Mouse (Mus musculus) spleen, postnatal 10 days (tissue): Measurements from ENCODE around the gene Lactbl1.

Experiments
- DNase-seq, 2 experiments: peaks; one replicate each; pipeline ENCODE4 v3.0.0; 2021 to 2022; ENCODE audit warnings: low spot score in 2 of 2

Gene Lactbl1

GRCm38 (mm10) chr4:136636983-136637562 lies 14.7 kb downstream of the Lactbl1 start:
- DNase-seq = no peak

GRCm38 (mm10) chr4:136637563-136638229 lies 15.3 kb downstream of the Lactbl1 start:
- no peak for DNase-seq

DNA sequence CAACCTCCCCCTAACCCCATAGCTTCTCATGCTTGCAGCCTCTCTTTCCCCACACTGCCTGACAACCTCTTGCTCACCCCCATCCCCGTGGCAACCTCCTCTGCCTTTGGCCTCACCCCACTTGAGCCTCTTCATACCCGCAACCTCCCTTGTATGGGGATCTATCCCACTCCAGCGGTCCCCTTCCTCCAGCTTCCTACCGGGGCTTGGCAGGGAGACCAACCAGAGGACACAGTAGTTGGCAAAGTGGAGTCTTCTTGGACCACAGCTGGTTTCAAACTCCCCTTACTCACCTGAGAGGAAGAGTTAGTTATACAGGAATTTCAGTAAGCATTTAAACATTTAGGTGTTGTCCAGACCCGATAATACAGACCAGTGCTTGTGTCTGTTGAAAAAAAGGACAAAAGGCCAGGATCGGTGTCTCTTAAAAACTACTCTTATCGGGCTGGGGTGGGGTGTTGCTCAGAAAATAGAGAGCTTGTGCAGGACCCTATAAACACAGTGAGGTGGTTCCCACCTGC lies 15.9 kb downstream of the Lactbl1 start:
- DNase-seq = no peak

DNA sequence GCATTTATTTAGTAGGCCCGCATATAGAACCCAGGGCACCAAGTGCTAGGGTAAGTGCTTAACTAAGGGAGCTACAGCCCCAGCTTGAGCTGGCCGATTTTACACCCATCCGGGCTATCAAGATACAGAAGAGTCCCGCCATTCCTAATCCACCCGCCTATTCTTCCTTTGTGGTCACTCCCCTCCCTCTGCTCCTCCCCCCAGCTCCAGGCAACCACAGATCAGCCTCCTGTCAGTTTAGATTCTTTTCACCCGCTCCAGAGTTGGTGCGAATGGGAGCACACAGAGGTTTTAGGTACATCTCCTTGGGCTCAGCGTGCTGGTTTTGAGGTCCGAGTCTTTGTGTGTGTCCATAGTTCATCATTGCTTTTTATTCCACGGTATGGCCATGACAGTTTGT lies 16.5 kb downstream of the Lactbl1 start:
- DNase-seq = no peak

- peak; percentile 68 to 85 for DNase-seq
Measured at GRCm38 (mm10) chr4:136648922-136649479, 26.6 kb downstream of the Lactbl1 start.

DNA sequence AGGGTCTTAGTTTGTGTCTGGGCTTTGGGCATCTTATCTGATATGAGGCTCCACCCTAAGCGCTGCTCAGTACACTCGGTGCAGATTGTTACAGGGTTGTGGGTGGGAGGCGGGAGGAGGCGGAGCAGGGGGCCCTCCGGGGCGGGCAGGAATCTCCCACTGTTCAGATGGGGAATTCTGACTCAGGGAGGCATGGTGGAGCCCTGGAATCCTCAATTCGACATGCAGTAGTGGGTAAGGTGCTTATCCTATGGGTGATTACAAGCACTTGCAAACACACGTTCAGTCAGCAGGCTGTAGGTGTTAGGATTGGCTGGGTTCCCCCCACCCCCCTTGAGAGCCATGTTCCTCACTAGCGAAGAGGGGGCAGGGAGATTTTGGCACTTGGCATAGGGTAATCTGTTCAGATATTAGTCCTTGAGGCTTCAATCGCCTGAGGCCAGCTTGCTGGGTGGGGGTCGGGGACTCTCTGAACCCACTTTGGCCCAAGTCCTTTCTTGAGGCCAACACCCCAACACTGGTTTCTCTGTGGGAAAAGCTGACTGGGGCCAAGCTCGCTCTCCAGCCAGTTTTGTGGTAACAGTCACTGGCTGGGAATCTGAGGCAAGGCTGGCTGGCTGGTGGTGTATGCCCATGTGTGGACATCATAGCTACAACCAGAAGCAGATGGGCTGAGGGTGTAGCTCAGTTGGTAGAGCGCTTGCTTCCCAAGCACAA lies 27.2 kb downstream of the Lactbl1 start:
- DNase-seq = no peak

GRCm38 (mm10) chr4:136650261-136650660 lies 27.8 kb downstream of the Lactbl1 start:
- DNase-seq = no peak

GRCm38 (mm10) chr4:136651357-136651811 lies 29.0 kb downstream of the Lactbl1 start:
- no peak for DNase-seq

GRCm38 (mm10) chr4:136651882-136652527 lies 29.6 kb downstream of the Lactbl1 start:
- no peak for DNase-seq

DNA sequence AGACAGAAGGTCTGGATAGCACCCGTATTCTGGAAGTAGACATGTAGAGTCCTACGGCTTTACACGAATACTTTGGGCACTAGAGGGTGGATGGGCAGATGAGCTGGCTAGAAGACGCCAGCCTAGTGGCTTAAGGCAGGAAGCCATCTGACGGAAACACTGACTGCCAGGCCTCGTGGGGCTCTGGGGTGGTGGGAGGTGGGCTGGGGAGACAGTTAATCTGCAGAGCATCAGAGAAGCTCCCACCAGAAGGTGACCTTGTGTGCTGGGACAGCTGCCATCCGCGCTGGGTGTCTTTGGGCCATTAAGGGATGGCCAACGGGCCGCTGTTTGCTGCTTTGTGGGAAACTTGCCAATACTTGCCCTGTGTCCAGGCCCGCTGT lies 30.1 kb downstream of the Lactbl1 start:
- DNase-seq = no peak

DNA sequence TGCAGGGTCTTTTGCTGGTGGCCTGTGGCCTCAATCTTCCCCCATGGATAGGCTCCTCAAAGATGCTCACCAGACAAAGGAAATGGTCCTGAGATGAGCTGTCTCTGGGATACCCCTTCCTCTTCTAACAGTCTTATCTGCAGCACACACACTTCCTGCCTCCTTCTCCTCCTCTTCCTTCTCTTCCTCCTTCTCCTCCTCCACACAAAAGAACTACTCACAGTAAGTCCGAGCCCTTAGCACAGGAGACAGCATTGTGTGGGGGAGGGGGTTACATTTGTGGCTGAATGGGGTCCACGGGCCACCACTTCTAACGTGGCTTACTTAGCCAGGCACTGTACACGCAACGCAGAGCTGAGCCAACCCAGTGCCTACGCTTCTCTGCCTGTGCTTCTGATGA lies 30.6 kb downstream of the Lactbl1 start:
- DNase-seq = no peak

- DNase-seq = no peak
Measured at GRCm38 (mm10) chr4:136653692-136654234, 31.3 kb downstream of the Lactbl1 start.

GRCm38 (mm10) chr4:136657914-136658313 lies 35.5 kb downstream of the Lactbl1 start:
- DNase-seq = no peak

GRCm38 (mm10) chr4:136665068-136665467 lies 42.6 kb downstream of the Lactbl1 start:
- DNase-seq = no peak

DNA sequence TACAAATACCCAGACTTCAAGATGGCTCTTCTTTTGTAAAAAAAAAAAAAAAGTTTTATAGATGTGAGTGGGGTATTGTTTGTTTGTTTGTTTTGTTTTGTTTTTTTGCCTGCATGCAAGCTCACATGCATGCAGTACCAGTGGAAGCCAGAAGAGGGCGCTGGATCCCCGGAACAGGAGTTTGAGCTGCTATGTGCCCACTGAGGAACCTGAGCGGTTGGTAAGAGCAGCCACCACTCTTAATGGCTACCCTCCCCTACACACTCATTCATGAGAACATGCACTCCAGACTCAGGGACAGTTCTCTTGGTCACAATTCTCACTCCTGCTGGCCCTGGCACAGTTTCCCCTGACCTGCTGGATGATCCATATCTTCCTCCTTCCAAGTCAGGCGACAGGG lies 43.6 kb downstream of the Lactbl1 start:
- no peak for DNase-seq

DNA sequence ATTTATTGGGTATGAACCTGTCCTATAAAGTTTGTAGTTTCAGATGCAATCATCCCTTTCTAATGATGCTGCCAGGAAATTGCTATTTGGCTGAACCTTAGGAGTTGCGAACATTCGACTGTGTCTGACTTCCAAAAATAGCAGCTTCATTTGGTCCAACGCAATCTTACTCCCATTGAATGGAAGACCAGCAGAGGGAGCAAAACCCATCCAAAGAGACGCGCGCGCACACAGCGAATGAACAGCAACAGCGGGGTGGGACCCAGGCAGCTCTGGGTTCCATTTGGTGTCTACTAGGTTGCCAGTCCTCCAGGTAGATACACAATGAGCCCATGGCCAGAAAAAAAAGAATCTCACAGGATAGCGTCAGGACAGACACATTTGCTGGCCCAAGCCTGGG lies 45.3 kb downstream of the Lactbl1 start:
- DNase-seq = no peak

DNA sequence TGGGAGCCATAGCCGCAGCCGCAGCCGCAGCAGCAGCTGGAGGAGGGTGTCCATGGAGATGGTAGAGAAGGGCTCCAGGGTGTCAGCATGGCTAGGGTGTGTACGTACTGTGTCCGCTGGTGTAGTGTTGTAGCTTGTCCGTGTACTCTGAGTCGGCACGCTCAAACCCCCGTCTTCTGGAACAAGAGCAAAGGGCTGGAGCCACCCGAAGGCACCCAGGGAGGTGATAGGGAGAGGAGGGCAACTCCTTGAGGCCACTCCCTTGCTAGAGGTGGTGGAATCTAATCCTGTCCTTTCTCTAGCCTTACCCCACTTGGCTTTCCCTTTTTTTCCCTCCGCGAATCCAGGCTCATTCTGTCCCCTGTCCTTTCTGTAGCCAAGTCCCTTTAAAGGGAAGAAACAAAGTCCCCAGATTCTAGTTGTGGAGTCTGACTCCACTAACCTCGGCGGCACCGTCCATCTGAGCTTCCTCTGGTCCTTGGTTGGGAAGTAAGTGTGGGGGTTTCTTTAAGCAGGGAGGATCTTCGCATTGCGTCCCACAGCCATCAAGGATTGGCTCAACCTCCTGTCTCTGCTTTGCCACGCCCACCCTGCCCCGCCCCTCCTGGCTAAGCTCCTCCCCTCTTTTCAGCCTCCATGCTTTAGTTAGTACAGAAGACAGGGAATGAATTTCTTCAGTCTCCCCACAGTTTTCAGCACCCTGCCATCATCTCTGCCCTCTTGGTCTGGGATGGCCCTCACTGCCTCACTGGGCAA lies 50.1 kb downstream of the Lactbl1 start:
- no peak for DNase-seq

DNA sequence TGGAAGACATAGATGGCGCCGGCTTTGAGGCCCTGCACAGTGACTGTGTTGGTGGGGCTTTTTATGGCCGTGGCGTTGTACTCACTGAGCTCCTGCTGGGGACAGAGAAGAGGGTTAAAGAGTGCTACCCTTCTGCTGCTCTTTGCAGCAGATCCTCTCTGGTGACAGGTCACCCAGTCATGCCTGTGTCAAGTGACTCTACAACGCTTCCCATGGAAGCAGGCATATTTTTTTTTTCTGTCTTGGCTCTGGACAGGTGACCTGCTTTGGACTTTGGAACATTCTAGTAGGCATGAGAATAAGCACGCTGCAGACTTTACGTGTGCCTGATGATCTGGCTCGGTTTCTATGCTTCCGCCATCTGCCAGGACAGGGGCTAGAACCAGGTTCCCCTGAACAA lies 53.0 kb downstream of the Lactbl1 start:
- DNase-seq = no peak

DNA sequence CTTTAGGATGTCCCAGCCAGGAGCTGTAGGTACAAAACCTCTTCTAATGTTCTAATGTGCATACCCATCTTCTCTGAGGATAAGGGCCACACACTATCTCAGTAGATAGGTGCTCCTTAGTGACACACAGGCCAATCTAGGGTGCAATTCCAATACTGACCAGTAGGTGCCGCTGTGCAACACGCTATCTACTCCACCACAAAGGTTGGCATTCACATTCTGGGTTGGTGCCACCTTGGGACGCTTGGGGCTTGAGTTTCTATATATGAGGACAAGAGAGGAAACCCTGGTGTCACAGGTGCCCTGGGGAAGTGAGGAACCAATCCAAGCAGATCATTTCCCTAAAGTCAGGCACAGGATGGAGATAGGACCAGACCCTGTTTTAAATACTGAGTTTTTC lies 56.1 kb downstream of the Lactbl1 start:
- DNase-seq = peak; percentile 76 to 82

GRCm38 (mm10) chr4:136679221-136679620 lies 56.8 kb downstream of the Lactbl1 start:
- no peak for DNase-seq

DNA sequence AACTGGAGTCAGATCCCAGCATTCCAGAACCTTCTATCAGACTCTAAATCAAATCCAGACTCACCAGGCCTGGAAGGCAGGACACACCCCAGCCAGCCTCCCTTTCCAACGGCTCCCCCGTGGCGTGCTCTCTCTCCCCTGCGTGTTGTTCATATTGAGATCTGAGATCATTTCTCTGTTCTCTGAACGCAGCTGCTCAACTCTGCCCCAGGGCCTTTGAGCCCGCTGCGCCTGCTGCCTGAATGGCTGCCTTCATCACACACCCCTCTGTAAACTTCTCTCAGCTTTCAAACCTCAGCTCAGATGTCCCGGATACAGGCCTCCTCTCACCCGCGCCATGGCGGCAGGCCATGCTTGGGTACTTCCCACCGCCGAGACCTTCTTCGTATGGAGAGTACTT lies 58.2 kb downstream of the Lactbl1 start:
- DNase-seq = no peak
